Mouse (Mus musculus) left cerebral cortex, adult 2 months (tissue): ENCODE results near the gene Rpl31. TPM values are rescaled to one million over a fixed set of nuclear protein-coding genes. Genes with fewer than 3 reads are reported as not detected.

ENCODE experiments used
- DNase-seq, 2 experiments: peaks; one replicate each; pipeline ENCODE4 v3.0.0; 2021 to 2022; ENCODE audit warnings: low spot score in 2 of 2, mixed read lengths in 1 of 2; ENCODE audit errors: extremely low spot score in 1 of 2
- H3K27ac ChIP-seq: fragments of 200-600 bp; 2 replicates; pipeline ENCODE4 v1.8.1; 2022
- H3K4me3 ChIP-seq: fragments of 200-600 bp; 2 replicates; pipeline ENCODE4 v1.8.1; 2022
- CTCF ChIP-seq: fragments of 200-600 bp; IDR thresholded peaks from 2 replicates; pipeline ENCODE4 v1.8.1; 2022; ENCODE audit warnings: antibody characterized with exemption, mild to moderate bottlenecking, moderate library complexity
- intact Hi-C: fragments of 180-260 bp; cut with DNase I; formaldehyde crosslinking; loops from one replicate; pipeline ENCODE4 v1.15.1; 2025
- long read RNA-seq, 2 experiments: library from polyadenylated mRNA; stranded (forward); transcript quantifications; one replicate each; pipeline ENCODE4 v2.0.0; 2021; ENCODE audit warnings: borderline mapping rate in 2 of 2
- total RNA-seq, 2 experiments: library from RNA; stranded (reverse); gene quantifications; 2 replicates each; pipeline ENCODE4 v1.2.3; 2021

The Rpl31 gene
- total RNA-seq = 100 to 1,000 TPM; 457 to 494 TPM
- long read RNA-seq, experiment 1, transcript Rpl31-203 (4 exons, 630 nt) = major isoform, 24 of 77 reads
- long read RNA-seq, experiment 1, transcript Rpl31-201 (5 exons, 1,049 nt) = minor isoform, 16 of 77 reads
- long read RNA-seq, experiment 1, transcript Rpl31-202 (5 exons, 487 nt) = minor isoform, 22 of 77 reads
- long read RNA-seq, experiment 1, partial matches to known transcripts = 2 of 77 reads
- long read RNA-seq, experiment 1, other reads (novel, unspliced or antisense) = 9 of 77 reads
- long read RNA-seq, experiment 2, transcript Rpl31-202 (5 exons, 487 nt) = minor isoform, 13 of 53 reads
- long read RNA-seq, experiment 2, transcript Rpl31-201 (5 exons, 1,049 nt) = major isoform, 17 of 53 reads
- long read RNA-seq, experiment 2, transcript Rpl31-203 (4 exons, 630 nt) = minor isoform, 12 of 53 reads
- long read RNA-seq, experiment 2, partial matches to known transcripts = 1 of 53 reads
- long read RNA-seq, experiment 2, other reads (novel, unspliced or antisense) = 7 of 53 reads

DNA sequence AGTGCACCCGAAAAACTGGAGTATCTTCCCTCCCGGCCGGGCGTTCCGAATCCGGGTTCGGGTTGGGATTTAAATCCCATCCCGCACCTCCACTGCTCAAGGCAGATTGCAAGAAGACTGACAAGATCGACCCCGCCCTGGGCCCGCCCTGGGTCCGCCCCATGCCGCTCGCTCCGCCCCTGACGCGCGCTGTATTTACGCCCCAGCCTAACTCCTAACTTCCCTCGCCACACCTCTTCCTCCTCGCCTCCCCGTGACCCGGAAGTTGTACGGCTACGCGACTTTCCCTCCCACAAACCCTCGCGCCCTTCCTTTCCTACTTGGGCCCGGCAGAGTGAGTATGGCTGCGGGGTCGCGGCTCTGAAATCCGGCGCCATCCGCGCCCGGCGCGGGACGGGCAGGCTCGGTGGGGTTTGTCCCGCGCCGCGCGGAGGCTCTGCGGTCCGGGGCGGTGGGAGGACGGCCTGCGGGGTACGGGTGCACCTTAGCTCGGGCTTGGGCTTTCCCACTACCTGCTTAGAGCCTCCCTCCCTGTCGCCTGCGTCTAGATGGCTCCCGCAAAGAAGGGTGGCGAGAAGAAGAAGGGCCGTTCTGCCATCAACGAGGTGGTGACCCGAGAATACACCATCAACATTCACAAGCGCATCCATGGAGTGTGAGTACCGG lies at the start of gene Rpl31:
Gene Rpl31 (plus strand): TSS at position 242 of the 666 bp plus-strand sequence.
- intact Hi-C loops = no loop called here

DNA sequence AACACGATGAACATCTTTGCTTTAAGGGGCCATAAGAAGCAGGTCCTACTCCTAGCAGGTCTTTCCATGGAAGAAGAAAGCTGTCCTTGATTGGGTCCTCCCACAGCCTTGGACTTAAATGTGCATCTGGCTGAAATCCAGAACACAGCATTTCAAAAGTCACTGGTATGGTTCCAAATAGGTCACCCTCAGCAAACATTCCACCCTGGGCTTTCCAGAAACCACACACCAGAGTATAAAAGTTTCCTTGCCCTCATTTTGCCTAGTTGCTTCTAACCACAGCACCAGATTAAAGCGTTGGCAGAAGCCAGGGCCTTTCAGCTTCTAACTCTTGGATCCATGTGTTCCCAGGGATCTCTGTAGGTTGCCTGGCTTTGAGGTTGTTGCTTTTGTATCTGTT lies 49.7 kb upstream of the Rpl31 start:
- TF ChIP-seq CTCF = no peak
- H3K27ac ChIP-seq = peak overlapping the region; percentile 83
- DNase-seq = no peak
- H3K4me3 ChIP-seq = no peak overlapping the region
- intact Hi-C loops = loop anchor here (5.0 kb wide), 2 partner anchors 126 to 221 kb away; partner anchors contain the start of gene Npas2

More for the DNA sequence above, at the start of gene Rpl31:
- Histone ChIP-seq H3K4me3 (peak within 1 kb of the TSS; percentile 60), H3K27ac (peak within 1 kb of the TSS; percentile 94)
- DNase-seq = peak; percentile 97
- no peak for TF ChIP-seq CTCF

DNA sequence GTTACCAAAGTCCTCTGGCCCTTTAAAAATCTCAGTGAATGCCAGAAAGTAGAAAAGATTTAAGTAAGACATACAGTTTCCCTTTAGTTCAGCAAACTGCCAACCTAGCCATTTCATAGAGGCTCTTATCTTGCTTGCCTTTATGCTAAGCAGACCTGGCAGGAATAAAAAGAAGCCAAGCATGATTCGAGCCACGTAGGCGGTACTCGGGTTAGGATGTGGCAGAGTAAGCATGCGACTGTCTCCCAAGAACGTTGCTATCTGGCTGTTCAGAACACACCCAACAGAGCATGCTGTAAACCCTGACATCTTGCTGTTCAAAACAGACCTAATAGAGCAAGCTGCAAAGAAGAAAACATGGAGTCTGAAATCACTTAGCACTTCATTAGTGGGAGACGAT lies 48.8 kb upstream of the Rpl31 start:
- peak; percentile 33 to 36 for DNase-seq
- TF ChIP-seq CTCF = no peak
- intact Hi-C loops = loop anchor here (5.0 kb wide), 2 partner anchors 127 to 222 kb away; partner anchors contain the start of gene Npas2
- H3K27ac ChIP-seq = peak overlapping the region; percentile 83
- no peak overlapping the region for H3K4me3 ChIP-seq

DNA sequence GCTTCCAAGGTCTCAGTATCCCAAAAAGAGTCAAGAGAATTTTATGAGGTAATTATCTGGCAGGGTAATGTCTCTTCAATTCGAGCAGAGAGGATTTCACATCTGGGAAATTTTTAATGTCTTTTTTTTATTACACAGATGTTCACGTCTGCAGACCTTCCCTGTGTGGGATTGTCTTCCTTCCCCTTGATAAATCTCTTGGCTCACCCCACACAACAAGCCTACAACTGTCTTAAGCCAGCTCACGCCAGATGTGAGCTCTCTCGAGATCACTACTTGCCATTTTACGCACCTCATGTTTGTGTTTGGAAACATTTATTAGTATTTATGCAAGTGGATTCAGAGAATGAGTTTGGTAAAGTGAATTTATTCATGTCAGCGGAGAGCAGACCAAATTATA lies 45.7 kb upstream of the Rpl31 start:
- no peak for DNase-seq
- H3K27ac ChIP-seq = no peak overlapping the region
- intact Hi-C loops = no loop called here
- no peak overlapping the region for H3K4me3 ChIP-seq
- no peak for TF ChIP-seq CTCF

DNA sequence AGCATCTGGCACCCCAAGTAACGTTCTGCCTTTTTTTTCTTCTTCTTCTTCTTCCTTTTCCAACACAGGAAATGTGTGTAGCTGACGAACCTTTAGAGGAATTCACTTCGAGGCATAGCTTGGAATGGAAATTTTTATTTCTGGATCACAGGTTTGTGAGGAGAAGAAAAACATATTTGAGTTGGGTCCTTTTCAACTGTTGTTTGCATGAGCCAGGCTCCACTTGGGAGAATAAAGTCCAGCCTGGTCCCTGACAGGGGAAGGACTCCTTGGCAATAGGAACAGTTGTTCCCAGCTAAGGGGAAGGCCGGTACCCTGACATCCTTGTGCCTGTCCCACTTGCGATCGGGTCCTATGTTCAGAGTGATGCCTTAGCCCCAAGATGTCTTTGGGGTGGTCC lies 42.4 kb upstream of the Rpl31 start:
- no peak for DNase-seq
- TF ChIP-seq CTCF = no peak
- Histone ChIP-seq H3K27ac (no peak overlapping the region), H3K4me3 (no peak overlapping the region)
- intact Hi-C loops = no loop called here

DNA sequence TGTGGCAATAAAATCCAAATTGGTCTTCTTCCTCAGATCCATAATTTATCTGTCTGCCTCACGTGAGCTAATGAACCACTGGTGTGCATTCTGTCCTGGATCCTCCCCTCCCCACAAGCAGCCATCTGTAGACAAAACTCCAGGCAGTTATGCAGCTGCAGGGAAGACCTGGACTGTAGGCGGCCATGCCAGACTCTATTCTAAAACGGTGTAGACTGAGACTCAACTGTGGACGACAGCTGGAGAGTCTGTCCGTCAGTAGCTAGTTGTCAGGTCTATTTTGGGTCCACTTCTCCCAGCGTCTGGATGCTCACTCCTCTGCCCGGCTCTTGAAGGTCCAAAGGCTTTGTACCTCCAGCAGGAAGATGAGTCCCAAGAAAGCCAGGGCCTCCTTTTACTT lies 40.1 kb upstream of the Rpl31 start:
- DNase-seq = peak in 1 of 2 experiments; percentile 26
- Histone ChIP-seq H3K27ac (peak overlapping the region; percentile 24; the same call in 1 of the 2 replicates), H3K4me3 (no peak overlapping the region)
- no peak for TF ChIP-seq CTCF
- intact Hi-C loops = no loop called here

DNA sequence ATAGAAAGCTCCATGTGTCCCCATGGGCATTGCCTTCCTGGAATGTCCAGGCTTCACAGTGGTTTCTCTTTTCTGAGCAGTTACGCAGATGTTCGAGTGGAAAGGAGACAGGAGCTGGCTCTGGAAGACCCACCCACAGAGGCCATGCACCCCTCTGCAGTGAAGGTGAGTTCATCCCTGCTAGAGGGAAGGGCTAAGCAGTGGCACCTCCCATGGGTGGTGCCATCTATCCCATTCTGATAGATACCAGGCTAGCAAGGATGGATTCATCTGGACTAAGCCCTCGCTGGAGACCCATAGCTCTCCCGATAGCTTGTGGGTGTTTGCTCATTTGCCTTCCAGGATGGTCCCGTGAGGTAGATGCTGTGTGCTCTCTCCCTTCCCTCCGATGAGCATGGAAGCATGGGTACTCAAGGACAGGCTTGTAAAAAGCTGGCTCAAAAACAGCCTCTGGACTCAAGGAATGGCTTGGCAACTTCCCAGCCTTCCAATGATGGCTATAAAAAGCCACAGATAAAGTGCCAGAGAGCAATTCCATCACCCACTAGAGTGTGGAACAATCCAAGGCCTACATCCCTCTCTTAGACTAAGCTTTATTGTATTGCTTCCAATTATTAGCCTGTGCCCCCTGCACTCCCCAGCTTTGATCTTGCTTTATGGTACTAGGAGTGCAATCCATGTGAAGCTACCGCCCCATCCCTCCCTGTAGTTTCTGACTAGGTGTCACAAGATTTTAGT lies 36.6 kb upstream of the Rpl31 start:
- no peak for DNase-seq
- intact Hi-C loops = no loop called here
- Histone ChIP-seq H3K27ac (no peak overlapping the region), H3K4me3 (no peak overlapping the region)
- TF ChIP-seq CTCF = no peak

DNA sequence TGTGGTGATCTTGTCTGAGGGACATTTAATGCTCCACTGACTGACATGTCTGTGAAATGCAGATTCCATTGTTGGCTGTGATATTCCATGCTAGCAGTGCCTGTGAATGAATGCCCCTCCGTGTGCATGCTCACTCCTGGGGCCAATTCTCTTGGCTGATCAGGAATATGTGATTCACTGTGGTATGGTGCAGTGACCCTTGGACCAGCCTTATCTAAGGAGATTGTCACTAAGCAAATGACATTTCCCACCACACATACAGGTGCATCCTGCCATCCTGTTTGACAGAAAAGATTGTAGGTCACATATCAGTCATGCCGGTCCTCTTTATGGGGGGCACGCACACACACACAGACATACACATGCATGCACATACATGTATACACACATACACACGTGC lies 35.2 kb upstream of the Rpl31 start:
- intact Hi-C loops = no loop called here
- DNase-seq = no peak
- H3K4me3 ChIP-seq = no peak overlapping the region
- no peak for TF ChIP-seq CTCF
- H3K27ac ChIP-seq = no peak overlapping the region

DNA sequence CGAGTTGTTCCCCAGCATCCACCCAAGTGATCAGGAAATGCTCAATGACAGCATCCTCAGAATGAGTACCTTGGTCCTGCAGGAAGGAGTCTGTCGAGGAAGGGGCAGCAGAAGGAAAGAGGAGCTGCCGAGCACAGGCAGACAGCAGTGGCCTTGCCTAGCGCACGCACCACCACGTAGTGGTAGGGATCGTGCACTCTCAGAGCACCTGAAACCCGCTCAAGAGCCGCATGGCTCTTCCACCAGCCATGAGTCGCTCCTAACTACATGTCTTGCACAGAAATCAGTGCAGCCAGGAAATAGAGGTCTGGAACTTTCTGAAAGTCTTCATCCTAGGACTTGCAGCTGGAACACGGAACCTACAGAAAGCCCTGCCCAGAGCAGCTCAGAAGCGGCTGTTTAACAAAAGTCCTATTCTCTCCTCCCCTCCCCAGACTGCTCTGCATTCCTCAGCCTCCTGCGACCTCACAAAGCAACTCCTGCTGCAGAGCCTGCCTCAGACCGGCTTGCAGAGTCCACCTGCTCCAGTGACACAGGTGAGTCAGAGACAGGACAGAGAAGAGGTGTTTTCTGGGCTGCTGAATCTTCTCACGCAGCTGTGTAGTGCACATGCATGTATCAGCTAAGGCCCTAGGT lies 32.0 kb upstream of the Rpl31 start:
- no peak for DNase-seq
- intact Hi-C loops = loop anchor here (5.0 kb wide), 1 partner anchor 238 kb away; no protein-coding TSS in a partner anchor
- H3K27ac ChIP-seq = no peak overlapping the region; the same call in 1 of the 2 replicates

DNA sequence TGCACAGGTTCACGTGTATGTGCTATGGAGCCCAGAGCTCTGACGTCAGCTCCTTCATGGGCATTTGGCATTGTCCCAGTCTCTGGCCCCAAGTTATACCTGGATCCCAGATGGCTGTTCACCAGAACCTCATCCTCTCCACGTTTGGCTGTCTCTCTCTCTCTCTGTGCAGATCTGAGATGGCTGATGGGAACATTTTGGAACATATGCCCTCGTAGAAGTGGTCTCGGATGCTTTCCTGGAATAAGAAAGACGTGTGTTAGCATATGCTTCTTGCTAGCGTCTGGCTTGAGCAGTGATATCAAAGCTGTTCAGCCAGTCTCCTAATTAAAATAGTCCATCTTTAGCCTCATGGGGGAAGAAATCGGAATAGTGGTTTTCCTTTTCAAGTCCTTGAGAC lies 30.9 kb upstream of the Rpl31 start:
- Histone ChIP-seq H3K27ac (no peak overlapping the region; the same call in 1 of the 2 replicates), H3K4me3 (no peak overlapping the region)
- intact Hi-C loops = loop anchor here (5.0 kb wide), 1 partner anchor 239 kb away; no protein-coding TSS in a partner anchor
- DNase-seq = no peak
- TF ChIP-seq CTCF = no peak

More for the DNA sequence above, 32.0 kb upstream of the Rpl31 start:
- no peak for TF ChIP-seq CTCF
- no peak overlapping the region for H3K4me3 ChIP-seq

DNA sequence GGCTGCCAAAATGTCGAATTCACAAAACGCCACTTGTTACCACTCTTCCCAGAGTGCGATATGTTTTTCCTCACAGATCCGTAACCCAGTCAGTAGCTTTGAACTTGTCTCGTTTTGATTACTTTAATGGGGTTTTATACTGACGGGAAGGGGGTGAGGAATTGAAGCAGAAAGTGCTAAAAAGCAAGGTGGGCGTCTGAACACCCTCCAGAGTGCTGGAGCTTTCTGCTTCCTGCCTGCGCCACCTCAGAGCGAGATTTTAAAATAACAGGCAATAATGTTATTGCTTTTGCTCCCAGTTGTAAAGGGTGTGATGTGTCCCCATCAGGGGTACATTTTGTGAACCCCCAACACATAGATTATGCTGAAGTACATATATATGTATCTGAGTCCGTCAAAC lies 28.8 kb upstream of the Rpl31 start:
- intact Hi-C loops = loop anchor here (5.0 kb wide), 1 partner anchor 242 kb away; no protein-coding TSS in a partner anchor
- no peak overlapping the region for H3K4me3 ChIP-seq
- no peak for TF ChIP-seq CTCF
- DNase-seq = no peak
- peak overlapping the region; percentile 82 for H3K27ac ChIP-seq
